ENCODE assay signal across 8 mouse cellular contexts in genomic region chr11:114669651-114670168, GRCm38 (mm10). TPM values are rescaled to one million over a fixed set of nuclear protein-coding genes. Genes with fewer than 3 reads are reported as not detected.
DNase-seq lines count a peak whose midpoint lies in the region; ATAC-seq and TF ChIP-seq lines count a peak whose summit lies in the region.

No protein-coding gene starts in this region.

- H3K27ac ChIP-seq in heart, embryonic 15.5 days = peak overlapping the region; percentile 90
- H3K27ac ChIP-seq in CH12.LX (ENCODE audit: insufficient read depth, low read depth) = peak overlapping the region; percentile 22; the same call in 1 of the 2 replicates
- peak overlapping the region; percentile 71; the same call in 1 of the 2 replicates for H3K27ac ChIP-seq in embryonic fibroblast, embryonic 13.5 days (ENCODE audit: insufficient read depth, low read length)
- peak overlapping the region; percentile 90 for H3K27ac ChIP-seq in limb, embryonic 14.5 days (replicated peaks; ENCODE audit: low read depth, low read length)
- H3K27ac ChIP-seq in neural tube, embryonic 15.5 days (replicated peaks) = peak overlapping the region; percentile 91

- H3K4me1 ChIP-seq in heart, embryonic 15.5 days (replicated peaks) = peaks cover 21% of the 10 kb centered on the region
- H3K4me1 ChIP-seq in CH12.LX (ENCODE audit: control insufficient read depth in 1 of 2, insufficient read depth in 2 of 2) = peaks cover 12 to 54% of the 10 kb centered on the region in 2 experiments
- H3K4me1 ChIP-seq in embryonic fibroblast, embryonic 13.5 days (ENCODE audit: control insufficient read depth, insufficient read depth, low read length) = peaks cover 7% of the 10 kb centered on the region; the same call in 1 of the 2 replicates
- peaks cover 11% of the 10 kb centered on the region for H3K4me1 ChIP-seq in limb, embryonic 14.5 days (ENCODE audit: control insufficient read depth, insufficient read depth, low read length)
- peaks cover 40% of the 10 kb centered on the region for H3K4me1 ChIP-seq in neural tube, embryonic 15.5 days

- no peak for TF ChIP-seq RAD21 in CH12.LX (IDR thresholded peaks at IDR 0.05; ENCODE audit: low read depth, low read length)

- dilution Hi-C loops in CH12.LX (cut with MboI; ENCODE audit: extremely low pct_ligation_motif_present, extremely low pct_unique_long_range_greater_than_20kb, low sequenced_read_pairs) = no loop called here

- in situ Hi-C loops in CH12.LX (cut with MboI; ENCODE audit: low pct_ligation_motif_present, low pct_unique_long_range_greater_than_20kb, low sequenced_read_pairs) = loop anchor here (5.0 to 25.0 kb wide), 2 partner anchors 63 to 957 kb away; partner anchors contain the start of gene Cpsf4l

- intact Hi-C loops in left cerebral cortex, postnatal 4 days (cut with DNase I) = loop anchor here (5.0 kb wide), 1 partner anchor 243 kb away; no protein-coding TSS in a partner anchor

- no peak for TF ChIP-seq EP300 in CH12.LX (IDR thresholded peaks at IDR 0.05; ENCODE audit: low read length)

- no peak for DNase-seq in heart, adult 9 months (ENCODE audit: low spot score in 2 of 2)
- DNase-seq in CH12.LX (ENCODE audit: extremely low read depth) = peak; percentile 53
- DNase-seq in limb, embryonic 14.5 days (ENCODE audit: low spot score) = no peak
- no peak for DNase-seq in right cerebral cortex, postnatal 14 days
- DNase-seq in left cerebral cortex, postnatal 4 days = no peak

- H3K36me3 ChIP-seq in heart, embryonic 15.5 days = peaks cover 33% of the 10 kb centered on the region
- peaks cover 44 to 55% of the 10 kb centered on the region in 2 experiments for H3K36me3 ChIP-seq in CH12.LX (replicated peaks in 1 of 2; ENCODE audit: control insufficient read depth in 1 of 2, insufficient read depth in 1 of 2, low read length in 1 of 2)
- peaks cover 40% of the 10 kb centered on the region for H3K36me3 ChIP-seq in limb, embryonic 14.5 days (ENCODE audit: control insufficient read depth, insufficient read depth, low read length)
- peaks cover 26% of the 10 kb centered on the region for H3K36me3 ChIP-seq in neural tube, embryonic 15.5 days

- peaks cover 32% of the 10 kb centered on the region for H3K79me2 ChIP-seq in CH12.LX (replicated peaks; ENCODE audit: control insufficient read depth, extremely low read depth, insufficient read depth, poor library complexity, severe bottlenecking)

- TF ChIP-seq CTCF in CH12.LX (conservative IDR thresholded peaks at IDR 0.05 in 1 of 2, IDR thresholded peaks at IDR 0.05 in 1 of 2; ENCODE audit: low read depth in 2 of 2, low read length in 2 of 2) = no peak
- no peak for TF ChIP-seq CTCF in embryonic fibroblast, embryonic 13.5 days (IDR thresholded peaks at IDR 0.05; ENCODE audit: borderline replicate concordance, insufficient read depth, low read length)

- WGBS in heart, embryonic 15.5 days = 11% methylated on average over 12 of the region's 12 CpGs
- 11% methylated on average over 12 of the region's 12 CpGs for WGBS in limb, embryonic 14.5 days
- WGBS in neural tube, embryonic 15.5 days = 23% methylated on average over 12 of the region's 12 CpGs

- peak; percentile 36 for TF ChIP-seq POLR2A in CH12.LX (IDR thresholded peaks at IDR 0.05; ENCODE audit: low read depth, low read length)
- TF ChIP-seq POLR2A in embryonic fibroblast, embryonic 13.5 days (IDR thresholded peaks at IDR 0.05; ENCODE audit: low read depth, low read length) = no peak
- no peak for TF ChIP-seq POLR2A in limb, embryonic 14.5 days (IDR thresholded peaks at IDR 0.05; ENCODE audit: borderline replicate concordance, extremely low read depth, insufficient read depth, insufficient read length)

- H3K9me3 ChIP-seq in heart, embryonic 15.5 days (replicated peaks) = no peaks in the 10 kb centered on the region
- no peaks in the 10 kb centered on the region for H3K9me3 ChIP-seq in CH12.LX (replicated peaks; ENCODE audit: low read length)
- H3K9me3 ChIP-seq in limb, embryonic 14.5 days (ENCODE audit: control insufficient read depth, low read length) = no peaks in the 10 kb centered on the region
- H3K9me3 ChIP-seq in neural tube, embryonic 15.5 days (replicated peaks) = no peaks in the 10 kb centered on the region

- no peak for ATAC-seq in heart, embryonic 15.5 days (replicated peaks; ENCODE audit: insufficient number of reproducible peaks, insufficient read depth, low FRiP score, low read depth)
- no peak for ATAC-seq in limb, embryonic 14.5 days (ENCODE audit: low FRiP score, low read depth)
- no peak for ATAC-seq in neural tube, embryonic 15.5 days (ENCODE audit: low FRiP score)

- H3K4me2 ChIP-seq in heart, embryonic 15.5 days = peak overlapping the region; percentile 87
- H3K4me2 ChIP-seq in CH12.LX (ENCODE audit: insufficient read depth, low read depth, poor library complexity, severe bottlenecking) = peak overlapping the region; percentile 92
- peak overlapping the region; percentile 82 for H3K4me2 ChIP-seq in limb, embryonic 14.5 days (replicated peaks; ENCODE audit: low read depth, low read length, severe bottlenecking)
- H3K4me2 ChIP-seq in neural tube, embryonic 15.5 days = peak overlapping the region; percentile 88

- peaks cover under 1% of the 10 kb centered on the region for H3K27me3 ChIP-seq in heart, embryonic 15.5 days
- H3K27me3 ChIP-seq in CH12.LX (replicated peaks) = peaks cover 17% of the 10 kb centered on the region
- no peaks in the 10 kb centered on the region for H3K27me3 ChIP-seq in limb, embryonic 14.5 days (ENCODE audit: control insufficient read depth, insufficient read depth, low read length)
- H3K27me3 ChIP-seq in neural tube, embryonic 15.5 days (replicated peaks) = 0 out of 2 replicates have a peak, but pooled peaks cover 3% of the 10 kb centered on the region

- H3K9ac ChIP-seq in heart, embryonic 15.5 days = peak overlapping the region; percentile 78
- H3K9ac ChIP-seq in CH12.LX (ENCODE audit: insufficient read depth, low read depth) = peak overlapping the region; percentile 91
- H3K9ac ChIP-seq in limb, embryonic 14.5 days (ENCODE audit: low read depth, low read length, severe bottlenecking) = peak overlapping the region; percentile 90
- peak overlapping the region; percentile 86 for H3K9ac ChIP-seq in neural tube, embryonic 15.5 days (replicated peaks)

- peak overlapping the region; percentile 90 for H3K4me3 ChIP-seq in heart, embryonic 15.5 days
- peak overlapping the region; percentile 76 to 97 (median 78) for H3K4me3 ChIP-seq in CH12.LX (replicated peaks in 1 of 3; ENCODE audit: low read depth in 2 of 3, low read length in 2 of 3, poor library complexity in 1 of 3)
- peak overlapping the region; percentile 70 for H3K4me3 ChIP-seq in embryonic fibroblast, embryonic 13.5 days (ENCODE audit: insufficient read depth, low read length)
- H3K4me3 ChIP-seq in limb, embryonic 14.5 days (replicated peaks; ENCODE audit: low read length) = peak overlapping the region; percentile 72
- peak overlapping the region; percentile 95 for H3K4me3 ChIP-seq in neural tube, embryonic 15.5 days (replicated peaks)

TF ChIP-seq in CH12.LX, 34 proteins besides CTCF, POLR2A, EP300 and RAD21 (continues in another document):
- TF ChIP-seq POLR2AphosphoS2 (IDR thresholded peaks at IDR 0.05; ENCODE audit: low read depth, low read length) (peak; percentile 62; the same call in 1 of the 2 replicates), ZC3H11A (IDR thresholded peaks at IDR 0.05; ENCODE audit: low read depth, low read length) (no peak), ZMIZ1 (IDR thresholded peaks at IDR 0.05; ENCODE audit: low read depth, low read length) (0 out of 2 replicates have a peak, but pooled peaks have one; percentile 58), GABPA (IDR thresholded peaks at IDR 0.05; ENCODE audit: insufficient replicate concordance, low read depth, low read length) (no peak), MAZ (IDR thresholded peaks at IDR 0.05; ENCODE audit: low read depth, low read length) (no peak), NRF1 (IDR thresholded peaks at IDR 0.05; ENCODE audit: low read depth, low read length) (no peak), USF1 (IDR thresholded peaks at IDR 0.05; ENCODE audit: low read depth, low read length) (no peak), ELF1 (IDR thresholded peaks at IDR 0.05; ENCODE audit: low read depth, low read length) (no peak)

RNA-seq across cellular contexts. Expression of gene Rpl38, which starts 1.4 kb away (rescaled TPM):
- polyA plus RNA-seq in heart, embryonic 15.5 days (2015; fragmentation: Nextera tagmentation; extraction: Ambion mirVana) = 553 and 775 TPM in 2 replicates
- 5,484 and 5,556 TPM in 2 replicates for total RNA-seq in CH12.LX (2012; rRNA removed)
- total RNA-seq in CH12.LX (2014; rRNA removed) = 3,381 and 4,204 TPM in 2 replicates
- 1,021 and 1,435 TPM in 2 replicates for polyA plus RNA-seq in CH12.LX (2012; ENCODE audit: insufficient read length, low read depth)
- polyA plus RNA-seq in embryonic fibroblast, embryonic 13.5 days (2011; ENCODE audit: insufficient read length, low read depth, missing spikeins) = 1,513 and 1,676 TPM in 2 replicates
- 1,565 and 2,419 TPM in 2 replicates for polyA plus RNA-seq in limb, embryonic 14.5 days (2012; rRNA removed)
- polyA plus RNA-seq in limb, embryonic 14.5 days (2014; fragmentation: Nextera tagmentation; extraction: Ambion mirVana) = 1,011 and 1,139 TPM in 2 replicates
- polyA plus RNA-seq in neural tube, embryonic 15.5 days (2015; fragmentation: Nextera tagmentation; extraction: Ambion mirVana) = 804 and 844 TPM in 2 replicates
- 1,000 to 10,000 TPM; 1,144 to 1,233 TPM for total RNA-seq in left cerebral cortex, postnatal 4 days (2021)

RNA-seq across cellular contexts. Expression of gene Ttyh2, which starts 5.5 kb away (rescaled TPM):
- polyA plus RNA-seq in heart, embryonic 15.5 days (2015; fragmentation: Nextera tagmentation; extraction: Ambion mirVana) = 9.3 and 11.6 TPM in 2 replicates
- total RNA-seq in CH12.LX (2012; rRNA removed) (1.4 TPM in 2 replicates), CH12.LX (2014; rRNA removed) (0.82 and 1.2 TPM in 2 replicates)
- polyA plus RNA-seq in CH12.LX (2012; ENCODE audit: insufficient read length, low read depth) = 2.4 TPM in 2 replicates
- polyA plus RNA-seq in embryonic fibroblast, embryonic 13.5 days (2011; ENCODE audit: insufficient read length, low read depth, missing spikeins) = 26.9 and 28.0 TPM in 2 replicates
- polyA plus RNA-seq in limb, embryonic 14.5 days (2012; rRNA removed) = 16.9 and 21.3 TPM in 2 replicates
- 21.7 and 25.9 TPM in 2 replicates for polyA plus RNA-seq in limb, embryonic 14.5 days (2014; fragmentation: Nextera tagmentation; extraction: Ambion mirVana)
- 30.0 and 31.0 TPM in 2 replicates for polyA plus RNA-seq in neural tube, embryonic 15.5 days (2015; fragmentation: Nextera tagmentation; extraction: Ambion mirVana)
- total RNA-seq in left cerebral cortex, postnatal 4 days (2021) = 10 to 100 TPM; 19.9 to 21.4 TPM

RNA-seq across cellular contexts. Expression of gene Dnaic2, which starts 57.5 kb away (rescaled TPM):
- 0.64 and 1.0 TPM in 2 replicates for polyA plus RNA-seq in heart, embryonic 15.5 days (2015; fragmentation: Nextera tagmentation; extraction: Ambion mirVana)
- 0.17 and 0.59 TPM in 2 replicates for total RNA-seq in CH12.LX (2012; rRNA removed)
- total RNA-seq in CH12.LX (2014; rRNA removed) = 0.93 and 1.2 TPM in 2 replicates
- 0.45 and 0.83 TPM in 2 replicates for polyA plus RNA-seq in CH12.LX (2012; ENCODE audit: insufficient read length, low read depth)
- 0.61 and 0.70 TPM in 2 replicates for polyA plus RNA-seq in embryonic fibroblast, embryonic 13.5 days (2011; ENCODE audit: insufficient read length, low read depth, missing spikeins)
- 1.6 and 1.7 TPM in 2 replicates for polyA plus RNA-seq in limb, embryonic 14.5 days (2012; rRNA removed)
- 0.55 and 0.86 TPM in 2 replicates for polyA plus RNA-seq in limb, embryonic 14.5 days (2014; fragmentation: Nextera tagmentation; extraction: Ambion mirVana)
- polyA plus RNA-seq in neural tube, embryonic 15.5 days (2015; fragmentation: Nextera tagmentation; extraction: Ambion mirVana) = 1.7 and 1.9 TPM in 2 replicates
- 1 to 10 TPM; 1.5 to 1.8 TPM for total RNA-seq in left cerebral cortex, postnatal 4 days (2021)

Comparison
In these comparisons a context has a peak if more than half of its experiments do, and no peak if none do; other contexts are left out.
1. H3K27ac ChIP-seq: peak in every context shown above with its lines; median percentile 91 in neural tube, embryonic 15.5 days; 90 in heart, embryonic 15.5 days; 90 in limb, embryonic 14.5 days; 71 in embryonic fibroblast, embryonic 13.5 days; 22 in CH12.LX.